Mouse (Mus musculus) kidney, adult 2 months (tissue): ENCODE results near the gene Armh3.

ENCODE experiments used
- CTCF ChIP-seq: fragments of 200-500 bp; conservative IDR thresholded peaks from 2 replicates; pipeline ENCODE4 v1.5.1; 2011; ENCODE audit warnings: low read depth, mild to moderate bottlenecking, control low read depth, low read length, moderate library complexity, mixed read lengths; ENCODE audit not compliant: insufficient read depth, insufficient read length
- POLR2A ChIP-seq: fragments of 200-500 bp; IDR thresholded peaks from one replicate; pipeline ENCODE4 v1.6.1; 2011; ENCODE audit warnings: low read depth, low read length, control low read depth

DNA sequence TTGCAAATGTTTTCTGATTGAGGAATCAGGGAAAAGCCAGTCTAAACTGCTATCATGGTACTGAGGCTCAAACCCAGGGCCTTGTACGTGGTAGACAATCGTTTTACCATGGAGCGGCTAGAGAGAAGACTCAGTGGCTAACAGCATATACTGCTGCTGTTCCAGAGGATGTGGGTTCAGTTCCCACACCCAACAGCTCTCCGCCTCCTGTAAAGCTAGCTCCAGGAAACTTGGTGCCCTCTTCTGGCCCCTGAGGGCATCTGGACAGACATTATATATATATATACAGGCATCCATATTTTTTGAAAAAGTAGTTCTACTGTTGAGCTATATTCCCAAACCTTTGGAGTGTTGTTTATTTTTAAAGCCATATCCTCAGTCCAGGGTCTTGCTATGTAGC lies 190.6 kb downstream of the Armh3 start:
- TF ChIP-seq CTCF (no peak), POLR2A (no peak)
